Mouse (Mus musculus) left cerebral cortex, adult 2 months (tissue): ENCODE measurements around the gene Spty2d1. TPM values are rescaled to one million over a fixed set of nuclear protein-coding genes. Genes with fewer than 3 reads are reported as not detected.
A peak's percentile ranks its signal among the peaks of the same experiment; 100 is the strongest.

ENCODE experiments used
- DNase-seq, 2 experiments: peaks; one replicate each; pipeline ENCODE4 v3.0.0; 2021 to 2022; ENCODE audit warnings: low spot score in 2 of 2, mixed read lengths in 1 of 2; ENCODE audit errors: extremely low spot score in 1 of 2
- H3K27ac ChIP-seq: fragments of 200-600 bp; 2 replicates; pipeline ENCODE4 v1.8.1; 2022
- H3K4me3 ChIP-seq: fragments of 200-600 bp; 2 replicates; pipeline ENCODE4 v1.8.1; 2022
- CTCF ChIP-seq: fragments of 200-600 bp; IDR thresholded peaks from 2 replicates; pipeline ENCODE4 v1.8.1; 2022; ENCODE audit warnings: antibody characterized with exemption, mild to moderate bottlenecking, moderate library complexity
- intact Hi-C: fragments of 180-260 bp; cut with DNase I; formaldehyde crosslinking; loops from one replicate; pipeline ENCODE4 v1.15.1; 2025
- total RNA-seq, 2 experiments: library from RNA; stranded (reverse); gene quantifications; 2 replicates each; pipeline ENCODE4 v1.2.3; 2021

Spty2d1 gene
- total RNA-seq, 2 experiments from 2014 or later = 16.2 to 18.4 TPM

GRCm38 (mm10) chr7:46975456-46975855 is 32.8 kb downstream of the Spty2d1 start:
- intact Hi-C loops = no loop called here
- H3K27ac ChIP-seq = no peak overlapping the region
- H3K4me3 ChIP-seq = no peak overlapping the region
- no peak for TF ChIP-seq CTCF
- DNase-seq = no peak

DNA sequence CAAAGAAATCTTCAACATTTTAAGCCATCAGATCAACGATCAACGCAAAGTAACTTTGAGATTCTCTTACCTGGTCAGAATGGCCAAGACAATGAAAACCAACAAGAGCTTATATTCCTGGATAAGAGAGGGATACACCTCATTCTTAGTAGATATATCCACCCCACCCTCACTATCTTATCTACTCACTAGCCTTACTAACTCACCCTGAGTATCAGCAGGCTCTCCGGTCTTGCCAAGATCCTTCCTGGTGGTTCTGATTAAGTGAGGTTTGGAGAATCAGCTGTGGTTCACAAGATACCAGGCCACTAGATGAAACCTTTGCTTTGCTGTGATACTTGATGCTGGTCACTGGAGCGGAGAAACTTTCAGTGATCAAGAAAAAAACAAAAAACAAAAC is 33.6 kb downstream of the Spty2d1 start:
- DNase-seq = no peak
- intact Hi-C loops = no loop called here
- Histone ChIP-seq H3K27ac (no peak overlapping the region), H3K4me3 (no peak overlapping the region)
- no peak for TF ChIP-seq CTCF

DNA sequence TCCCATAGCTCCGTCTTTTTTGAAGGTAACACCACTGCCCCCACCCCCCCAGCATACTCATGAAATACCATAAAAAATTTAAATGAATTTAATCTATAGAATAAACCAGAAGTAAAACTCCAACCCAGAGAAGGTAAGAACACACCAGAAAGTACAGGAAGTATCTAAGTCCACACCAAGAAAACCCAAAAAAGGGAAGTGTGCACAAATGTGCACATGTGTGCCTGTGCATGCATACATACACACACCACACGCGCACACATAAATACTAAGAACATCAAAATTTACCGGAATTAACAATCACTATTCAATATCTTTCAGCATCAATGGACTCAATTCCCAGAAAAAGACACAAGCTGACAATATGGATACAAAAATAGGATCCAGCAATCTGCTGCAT is 38.3 kb downstream of the Spty2d1 start:
- no peak for TF ChIP-seq CTCF
- intact Hi-C loops = no loop called here
- Histone ChIP-seq H3K27ac (no peak overlapping the region), H3K4me3 (no peak overlapping the region)
- DNase-seq = no peak

- DNase-seq = no peak
- intact Hi-C loops = loop anchor here (5.0 kb wide), 1 partner anchor 118 kb away; no protein-coding TSS in a partner anchor
- TF ChIP-seq CTCF = no peak
- H3K27ac ChIP-seq = no peak overlapping the region
- H3K4me3 ChIP-seq = no peak overlapping the region
These were observed 44.1 kb downstream of the Spty2d1 start for GRCm38 (mm10) chr7:46964070-46964469.

GRCm38 (mm10) chr7:46962806-46963618 is 45.2 kb downstream of the Spty2d1 start:
- DNase-seq = peak; percentile 57 to 60
- Histone ChIP-seq H3K27ac (no peak overlapping the region), H3K4me3 (no peak overlapping the region)
- peak; percentile 91 for TF ChIP-seq CTCF
- intact Hi-C loops = loop anchor here (1.0 to 5.0 kb wide), 3 partner anchors 52 to 187 kb away; no protein-coding TSS in a partner anchor

GRCm38 (mm10) chr7:46962132-46962531 is 46.1 kb downstream of the Spty2d1 start:
- H3K27ac ChIP-seq = no peak overlapping the region
- intact Hi-C loops = loop anchor here (5.0 kb wide), 1 partner anchor 120 kb away; no protein-coding TSS in a partner anchor
- no peak for TF ChIP-seq CTCF
- DNase-seq = no peak
- no peak overlapping the region for H3K4me3 ChIP-seq

DNA sequence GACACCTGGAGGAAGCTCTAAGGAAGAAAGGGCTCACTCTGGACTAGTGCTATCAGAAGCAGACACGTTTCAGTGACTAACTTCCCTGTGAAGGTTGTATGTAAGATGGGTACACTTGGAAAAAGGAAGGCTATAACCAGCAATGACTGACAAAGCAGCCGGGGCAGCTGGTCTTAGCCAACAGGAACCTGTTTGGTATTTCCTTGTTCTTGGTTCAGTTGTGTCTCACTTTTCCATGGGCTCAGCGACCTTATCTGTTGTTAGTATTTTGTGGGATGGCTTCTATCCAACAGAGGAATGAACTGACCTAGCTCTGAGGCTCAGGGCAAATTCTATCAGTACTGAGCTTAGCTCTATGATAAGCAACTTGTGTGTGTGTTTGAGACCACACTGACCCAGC is 47.2 kb downstream of the Spty2d1 start:
- TF ChIP-seq CTCF = no peak
- intact Hi-C loops = loop anchor here (5.0 kb wide), 1 partner anchor 121 kb away; no protein-coding TSS in a partner anchor
- Histone ChIP-seq H3K27ac (no peak overlapping the region), H3K4me3 (no peak overlapping the region)
- DNase-seq = no peak

- no peak for TF ChIP-seq CTCF
- intact Hi-C loops = loop anchor here (1.0 to 5.0 kb wide), 2 partner anchors 37 to 49 kb away; partner anchors contain the start of gene Spty2d1
- DNase-seq = no peak
- Histone ChIP-seq H3K4me3 (peak overlapping the region; percentile 81), H3K27ac (no peak overlapping the region)
These were observed 49.4 kb downstream of the Spty2d1 start for GRCm38 (mm10) chr7:46958853-46959252.

- TF ChIP-seq CTCF = no peak
- peak within 1 kb of the TSS; percentile 81 for H3K4me3 ChIP-seq
- H3K27ac ChIP-seq = peak within 1 kb of the TSS; percentile 74
- peak; percentile 92 to 94 for DNase-seq
- intact Hi-C loops = loop anchor here (1.0 to 5.0 kb wide), 2 partner anchors 36 to 50 kb away; partner anchors contain the start of gene Spty2d1
These were observed 50.1 kb downstream of the Spty2d1 start, which contains the start of gene Uevld for GRCm38 (mm10) chr7:46957831-46958691. Uevld (minus strand) TSS chr7:46958527.

Other genes starting within 250 kb of the Spty2d1 start
- gene Hps5, start 212.3 kb downstream of the Spty2d1 start, total RNA-seq = 10 to 100 TPM; 14.6 to 16.8 TPM
- 10 to 100 TPM; 34.3 to 36.4 TPM for gene Gtf2h1, start 212.3 kb downstream of the Spty2d1 start, total RNA-seq
- gene Ldha, start 166.9 kb downstream of the Spty2d1 start, total RNA-seq = 100 to 1,000 TPM; 342 to 356 TPM
- gene Ldhc, start 147.2 kb downstream of the Spty2d1 start, total RNA-seq = not detected
- 10 to 100 TPM; 74.9 to 76.2 TPM for gene Tsg101, start 88.4 kb downstream of the Spty2d1 start, total RNA-seq
- 10 to 100 TPM; 11.7 to 13.2 TPM for gene Uevld, start 49.9 kb downstream of the Spty2d1 start, total RNA-seq
- not detected for gene Gm9999, start 24.8 kb downstream of the Spty2d1 start, total RNA-seq
- gene Tmem86a, start 42.2 kb upstream of the Spty2d1 start, total RNA-seq = 10 to 100 TPM; 12.5 to 14.7 TPM
- gene Ptpn5, start 125.3 kb upstream of the Spty2d1 start, total RNA-seq = 100 to 1,000 TPM; 171 to 187 TPM
- gene Mrgpra6, start 196.5 kb upstream of the Spty2d1 start, total RNA-seq = not detected
- not detected for gene Mrgpra9, start 244.4 kb upstream of the Spty2d1 start, total RNA-seq